Mouse (Mus musculus) spleen, adult 12 weeks (tissue): ENCODE data around the gene Nek1.
A peak's percentile ranks its signal among the peaks of the same experiment; 100 is the strongest.

Source experiments
- DNase-seq: peaks from one replicate; pipeline ENCODE4 v3.0.0; 2022; ENCODE audit warnings: low spot score

Nek1 gene

GRCm38 (mm10) chr8:60992910-60993638 is at the start of gene Nek1:
Gene Nek1 (plus strand): TSS chr8:60993195.
- peak; percentile 96 for DNase-seq

DNA sequence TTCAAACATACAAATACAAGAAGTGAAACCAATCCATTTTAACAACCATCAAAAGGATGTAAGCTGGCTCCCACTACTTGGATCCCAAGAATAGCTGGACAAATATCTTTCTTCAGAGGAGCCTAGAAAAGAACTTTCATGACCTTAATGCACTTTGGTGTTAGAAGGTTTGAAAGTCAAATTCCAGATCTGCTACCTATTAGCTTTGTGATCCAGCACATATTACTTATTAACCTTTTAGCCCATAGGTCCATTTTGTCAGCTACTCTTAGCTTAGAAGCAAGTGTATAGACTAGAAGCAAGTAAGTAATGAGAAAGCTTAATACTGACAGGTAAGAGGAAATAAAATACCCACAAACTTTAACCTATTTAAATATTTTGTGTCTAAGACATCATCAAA is 45.5 kb upstream of the Nek1 start:
- DNase-seq, result no peak

DNA sequence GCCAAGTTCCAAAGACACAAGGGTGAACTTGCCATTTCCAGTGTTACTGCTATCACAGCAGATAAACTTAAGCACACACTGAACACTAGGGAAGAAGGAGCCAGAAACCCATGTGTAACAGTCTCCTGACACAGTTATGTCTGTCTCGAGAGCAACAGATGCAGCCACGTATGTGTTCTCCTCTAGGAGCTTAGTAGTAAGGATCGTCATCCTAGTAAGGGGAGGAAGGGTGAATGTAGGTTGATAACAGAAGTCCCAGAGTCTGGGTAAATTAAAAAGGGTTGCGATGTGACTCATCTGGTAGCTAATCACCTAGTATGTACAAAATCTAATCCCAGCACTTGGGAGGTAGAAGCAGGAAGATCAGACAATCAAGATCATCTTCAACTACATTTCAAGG is 43.1 kb upstream of the Nek1 start:
- no peak for DNase-seq

- DNase-seq, result no peak
These were observed 41.7 kb upstream of the Nek1 start for GRCm38 (mm10) chr8:60951271-60951670.

DNA sequence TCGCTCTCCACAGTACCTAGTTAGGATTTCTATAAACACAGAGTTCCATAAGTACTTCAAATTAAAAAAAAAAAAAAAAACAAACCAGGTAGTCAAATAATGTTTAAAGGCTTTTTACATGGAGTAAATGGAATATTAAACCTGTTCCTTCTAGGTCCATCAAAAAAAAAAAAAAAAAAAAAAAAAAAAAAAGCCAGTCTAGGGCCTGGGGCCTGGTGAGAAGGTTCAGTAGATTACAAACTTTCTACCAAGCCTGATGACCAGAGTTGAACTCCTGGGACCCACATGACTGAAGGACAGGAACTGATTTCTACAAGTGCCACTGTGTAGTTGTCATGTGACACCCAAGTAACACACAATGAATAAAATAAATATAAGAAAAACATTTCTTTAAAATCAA is 41.2 kb upstream of the Nek1 start:
- no peak for DNase-seq

GRCm38 (mm10) chr8:60952803-60953202 is 40.2 kb upstream of the Nek1 start:
- no peak for DNase-seq

GRCm38 (mm10) chr8:60954281-60955014 is 38.5 kb upstream of the Nek1 start:
- DNase-seq, result peak; percentile 66

DNA sequence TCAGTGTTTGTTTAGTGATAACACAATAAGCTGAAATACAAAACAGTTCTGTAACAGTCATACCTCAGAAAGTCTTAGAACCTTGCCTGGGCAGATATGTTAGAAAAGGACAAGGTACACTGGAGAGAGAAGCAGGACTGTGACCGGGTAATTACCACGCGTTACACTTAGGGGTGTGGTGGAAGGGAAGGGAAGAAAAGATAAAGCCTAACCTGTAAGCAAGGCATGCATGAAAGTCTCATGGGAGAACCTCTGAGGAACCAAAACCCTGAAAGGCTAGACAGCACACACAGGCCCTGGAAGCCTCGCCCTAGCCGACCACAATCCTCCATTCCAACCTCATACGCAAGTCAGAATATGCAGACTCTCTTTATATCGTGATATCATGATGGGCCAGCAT is 36.1 kb upstream of the Nek1 start:
- peak; percentile 49 for DNase-seq

DNA sequence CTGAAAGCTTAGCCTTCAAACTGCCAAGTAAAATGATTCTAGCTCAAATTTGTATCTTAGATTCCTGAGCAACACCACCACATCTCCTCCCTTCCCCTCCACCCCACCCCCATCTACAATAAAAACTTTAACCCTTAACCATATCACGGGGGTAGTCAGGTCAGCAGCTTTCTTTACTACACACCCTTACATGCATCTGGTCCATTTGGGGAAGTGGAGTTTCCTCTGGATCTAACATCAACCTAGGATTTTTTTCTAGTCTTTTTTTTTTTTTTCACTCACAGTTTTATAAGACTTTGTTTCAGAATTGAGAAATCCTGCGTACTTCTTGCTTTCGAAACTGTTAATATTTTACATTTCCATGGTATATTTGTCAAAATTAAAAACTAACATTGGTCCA is 30.2 kb upstream of the Nek1 start:
- no peak for DNase-seq

DNA sequence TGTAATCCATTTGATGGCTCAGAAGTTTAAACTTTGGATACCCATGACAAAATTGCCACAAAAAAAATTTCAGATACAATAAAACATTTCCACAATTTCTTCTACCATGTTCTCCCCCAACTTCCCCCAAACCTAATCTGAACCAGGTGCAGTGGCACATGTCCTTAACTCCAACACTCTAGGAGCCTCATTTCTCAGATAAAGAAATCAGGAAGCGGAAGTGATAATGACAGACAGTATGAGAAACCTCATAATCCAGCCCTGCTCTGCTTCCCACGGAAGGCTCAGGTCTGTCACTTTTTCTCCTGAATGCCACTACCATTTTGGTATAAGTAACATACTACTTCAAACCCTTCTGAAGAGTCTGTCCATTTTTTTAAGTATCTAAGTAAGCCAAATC is 29.1 kb upstream of the Nek1 start:
- DNase-seq, result no peak

DNA sequence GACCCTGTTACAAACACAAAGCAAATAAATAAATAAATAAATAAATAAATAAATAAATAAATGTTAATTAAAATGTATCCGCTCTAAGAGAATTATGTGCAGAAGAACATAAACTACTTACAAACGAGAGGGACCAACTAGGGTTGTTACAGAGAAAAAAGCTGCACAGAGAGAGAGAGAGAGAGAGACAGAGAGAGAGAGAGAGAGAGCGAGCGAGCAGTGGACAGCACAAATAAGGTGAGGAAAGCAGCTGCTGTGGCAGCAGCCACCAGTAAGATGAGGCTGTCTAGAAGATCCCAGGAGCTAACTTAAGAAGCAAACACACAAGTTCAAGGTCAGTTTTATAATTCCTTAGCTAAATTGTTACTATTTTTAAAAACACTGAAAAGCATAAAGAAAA is 28.5 kb upstream of the Nek1 start:
- DNase-seq, result no peak

DNA sequence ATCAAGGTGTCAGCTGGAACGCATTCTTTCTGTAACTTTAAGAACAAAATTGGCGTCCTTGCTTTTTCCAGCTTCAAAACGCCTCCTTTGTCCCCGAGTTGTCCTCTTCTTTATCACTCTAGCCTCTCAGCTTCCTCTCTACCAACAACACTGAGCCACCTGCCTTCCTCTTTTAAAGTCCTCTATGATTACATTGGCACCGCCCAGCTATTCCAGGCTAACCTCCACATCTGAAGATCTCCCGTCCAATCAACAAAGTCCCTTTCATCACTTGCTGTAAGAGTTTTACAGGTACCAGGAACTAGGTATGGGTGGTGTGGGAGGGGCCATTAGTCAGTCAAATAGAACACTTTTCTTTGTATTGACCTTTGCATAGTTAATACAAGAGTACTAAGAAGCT is 27.7 kb upstream of the Nek1 start:
- DNase-seq, result no peak

GRCm38 (mm10) chr8:60965741-60966140 is 27.3 kb upstream of the Nek1 start:
- DNase-seq, result no peak

DNA sequence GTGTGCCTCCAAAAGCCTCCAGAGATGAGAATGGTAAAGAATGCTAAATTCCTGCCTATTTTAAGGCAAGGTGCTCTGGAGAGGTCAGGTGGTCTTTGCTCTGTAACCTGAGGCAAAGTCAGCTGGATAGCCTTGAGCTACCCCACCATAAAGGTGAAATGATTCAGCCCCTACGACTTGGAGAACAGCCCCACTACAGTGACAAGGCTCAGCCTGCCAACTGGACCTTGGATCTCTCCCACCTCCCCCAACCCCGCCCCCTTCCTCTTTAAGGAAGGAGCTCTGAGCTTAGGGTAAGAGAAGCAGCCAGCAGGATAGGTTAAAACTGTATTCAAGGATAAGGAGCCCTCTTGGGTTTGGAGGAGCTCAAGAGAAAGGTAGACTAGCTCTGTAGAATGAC is 23.9 kb upstream of the Nek1 start:
- no peak for DNase-seq

GRCm38 (mm10) chr8:60971808-60972207 is 21.2 kb upstream of the Nek1 start:
- no peak for DNase-seq

DNA sequence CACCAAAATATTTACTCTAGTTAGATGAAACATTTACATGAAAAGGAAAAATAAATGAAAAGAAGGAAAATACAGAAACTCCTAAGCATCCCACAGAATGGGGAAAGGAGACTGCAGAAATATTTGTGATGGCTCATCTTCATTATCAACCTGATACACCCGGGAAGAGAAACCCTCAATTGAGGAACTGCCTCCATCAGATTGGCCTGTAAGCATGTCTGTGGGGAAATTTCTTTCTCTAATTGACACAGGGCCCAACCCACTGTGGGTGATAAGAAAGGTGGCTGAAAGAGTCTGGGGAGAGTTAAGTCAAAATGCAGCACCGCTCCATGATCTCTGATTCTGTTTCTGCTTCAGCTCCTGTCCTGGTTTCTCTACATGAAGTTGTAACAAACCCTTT is 19.5 kb upstream of the Nek1 start:
- DNase-seq, result no peak

GRCm38 (mm10) chr8:60974837-60975236 is 18.2 kb upstream of the Nek1 start:
- DNase-seq, result no peak

DNA sequence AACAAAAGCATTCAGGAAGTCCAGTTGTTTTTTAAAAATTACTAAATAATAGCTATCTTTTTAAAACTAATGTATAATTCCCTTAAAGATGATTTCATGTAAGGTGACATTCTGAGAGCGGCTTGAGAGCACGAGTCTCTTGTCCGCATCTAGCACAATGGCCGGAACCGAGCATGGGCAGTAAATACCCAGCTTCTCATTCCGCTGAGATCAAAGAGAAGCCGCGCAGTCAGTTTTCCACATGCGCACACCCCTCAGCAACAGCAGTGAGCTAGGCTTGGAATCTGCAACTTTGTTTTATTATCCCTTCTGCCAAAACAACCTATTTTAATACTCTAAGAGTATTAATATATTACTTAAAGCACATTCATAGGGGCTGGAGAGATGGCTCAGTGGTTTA is 16.2 kb upstream of the Nek1 start:
- DNase-seq, result no peak

- DNase-seq, result no peak
These were observed 14.5 kb upstream of the Nek1 start for GRCm38 (mm10) chr8:60978496-60978895.

DNA sequence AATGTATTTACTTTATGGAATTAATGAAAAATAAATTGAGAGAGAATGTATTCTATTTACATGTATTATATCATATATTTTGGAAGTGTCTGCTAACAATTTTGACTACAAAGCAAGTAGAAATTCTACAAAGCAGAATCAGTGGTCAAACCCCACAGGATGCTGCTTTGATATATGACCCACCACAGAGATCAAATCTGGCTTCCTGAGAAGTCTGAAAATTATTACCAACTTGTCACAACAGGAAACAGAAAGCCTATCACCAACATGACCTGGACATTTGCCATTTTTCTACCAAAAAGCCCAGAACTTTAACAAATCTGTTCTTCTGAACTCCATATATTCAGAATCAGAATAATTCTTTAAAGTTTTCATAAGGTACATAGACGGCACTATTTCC is 11.6 kb upstream of the Nek1 start:
- DNase-seq, result no peak

DNA sequence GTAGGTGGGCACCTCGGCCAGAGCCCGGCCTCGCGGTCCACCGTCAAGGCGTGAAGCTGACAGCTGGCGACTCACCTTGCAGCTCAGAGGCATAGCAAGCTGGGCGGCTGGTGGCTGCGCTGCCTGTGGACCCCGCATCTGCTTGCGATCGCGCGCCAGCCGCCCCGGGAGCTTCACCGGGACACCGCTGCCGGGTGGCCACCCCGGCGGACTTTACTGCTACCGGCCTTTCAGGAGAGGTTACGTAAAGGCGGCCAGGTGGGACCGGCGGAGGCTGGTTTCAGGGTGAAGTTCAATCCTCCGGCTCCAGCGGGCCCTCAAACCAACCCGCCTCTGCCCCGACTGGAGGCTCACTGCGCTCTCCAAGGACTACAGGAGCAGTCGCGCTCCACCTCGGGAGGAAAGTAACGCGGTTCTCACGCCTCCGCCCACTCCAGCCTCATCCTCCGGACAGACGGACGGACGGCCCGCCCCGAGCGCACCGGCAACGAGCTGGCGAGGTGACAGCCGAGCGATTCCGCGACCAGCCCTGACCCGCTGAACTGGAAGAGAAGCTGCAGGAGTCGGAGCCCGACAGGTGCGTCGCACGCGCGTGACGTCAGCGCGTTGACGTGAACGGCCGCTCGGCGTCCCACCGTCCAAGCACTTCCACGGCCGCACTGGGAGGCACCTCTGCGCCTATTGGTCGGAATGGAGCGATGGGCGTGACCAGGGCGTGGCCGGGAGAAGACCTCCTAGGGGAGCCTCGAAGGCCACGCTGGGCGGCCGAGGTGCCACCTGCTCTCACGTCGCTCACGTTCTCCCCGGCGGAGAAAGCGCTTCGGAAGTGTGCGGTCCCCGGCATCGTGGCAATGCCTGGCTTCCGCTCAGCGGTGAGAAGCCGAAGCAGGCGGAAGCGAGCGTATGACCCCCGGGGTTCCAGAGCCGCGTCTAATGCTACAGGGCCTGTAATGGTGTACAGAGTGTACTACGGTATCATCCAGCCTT is 10.0 kb upstream of the Nek1 start, which contains the start of gene Clcn3:
Clcn3 (minus strand) TSS at position 600 of the 987 bp plus-strand sequence.
- DNase-seq, result peak; percentile 99

- DNase-seq, result peak; percentile 53
These were observed 9.3 kb upstream of the Nek1 start for GRCm38 (mm10) chr8:60983688-60984079.
